Mouse (Mus musculus) left cerebral cortex, adult 9 months (tissue): ENCODE data around the gene Mkrn2os.
"Not testable (repeated sequence)": the region's sequence is repeated elsewhere in the genome, so short reads cannot be mapped to it uniquely, and the experiment has no call there.

Experiments used
- DNase-seq, 2 experiments: peaks; one replicate each; pipeline ENCODE4 v3.0.0; 2022; ENCODE audit warnings: low spot score in 2 of 2

Mkrn2os gene

DNA sequence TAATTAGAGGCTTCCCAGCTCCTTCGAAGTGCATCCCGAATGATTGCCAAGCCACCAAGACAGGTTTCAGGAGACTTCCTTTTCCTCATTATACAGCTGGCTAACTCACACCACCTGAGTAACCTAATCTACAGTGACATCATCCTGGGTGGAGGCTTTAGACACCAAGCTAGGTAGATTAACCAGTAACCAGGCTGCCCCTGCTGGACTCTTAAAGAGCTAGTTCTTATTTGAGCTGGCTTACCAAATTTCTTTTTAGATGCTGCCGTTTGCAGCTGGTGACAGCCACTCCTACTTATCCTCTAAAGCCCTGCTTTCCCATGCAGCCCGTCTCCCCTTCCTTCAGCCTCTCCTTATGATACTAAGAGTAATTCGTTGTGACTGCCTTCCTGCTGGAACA is at the start of gene Mkrn2os:
TSS of gene Mkrn2os (minus strand) at position 119 of the 400 bp plus-strand sequence.
- DNase-seq = no peak

DNA sequence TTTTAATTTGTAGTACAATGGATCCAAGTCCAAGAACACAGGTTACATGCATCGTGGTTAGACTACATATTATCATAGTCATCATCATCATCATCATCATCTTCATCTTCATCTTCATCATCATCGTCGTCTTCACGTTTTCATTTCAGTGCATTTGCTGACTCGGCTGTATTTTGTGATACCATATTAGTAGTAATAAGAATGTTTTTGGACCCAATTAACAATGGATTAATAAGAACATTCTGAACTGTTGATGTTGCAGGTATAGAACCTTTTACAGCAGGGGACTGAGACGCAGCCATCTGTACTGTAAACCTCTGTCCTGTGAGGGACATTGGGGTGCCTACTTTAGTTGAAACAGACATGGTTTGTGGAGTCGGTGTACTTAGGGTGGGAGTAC is 45.8 kb upstream of the Mkrn2os start:
- DNase-seq = not testable (repeated sequence)

DNA sequence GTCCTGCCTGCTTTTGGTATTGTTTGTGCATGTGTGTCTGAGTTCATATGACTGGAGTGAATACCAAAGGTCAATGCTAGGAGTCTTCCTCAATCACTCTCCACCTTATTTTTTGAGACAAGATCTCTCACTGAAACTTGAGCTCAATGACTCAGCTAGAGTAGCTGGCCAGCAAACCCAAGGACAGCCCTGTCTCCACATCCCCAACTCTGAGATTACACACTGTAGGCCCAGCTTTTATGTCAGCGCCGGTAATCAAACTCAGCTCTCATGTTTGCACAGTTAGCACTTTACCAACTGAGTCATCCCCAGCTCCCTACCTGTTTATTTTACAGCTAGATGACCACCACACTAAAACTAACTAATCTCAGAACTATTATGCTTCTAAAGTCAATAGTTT is 41.6 kb upstream of the Mkrn2os start:
- DNase-seq = no peak

DNA sequence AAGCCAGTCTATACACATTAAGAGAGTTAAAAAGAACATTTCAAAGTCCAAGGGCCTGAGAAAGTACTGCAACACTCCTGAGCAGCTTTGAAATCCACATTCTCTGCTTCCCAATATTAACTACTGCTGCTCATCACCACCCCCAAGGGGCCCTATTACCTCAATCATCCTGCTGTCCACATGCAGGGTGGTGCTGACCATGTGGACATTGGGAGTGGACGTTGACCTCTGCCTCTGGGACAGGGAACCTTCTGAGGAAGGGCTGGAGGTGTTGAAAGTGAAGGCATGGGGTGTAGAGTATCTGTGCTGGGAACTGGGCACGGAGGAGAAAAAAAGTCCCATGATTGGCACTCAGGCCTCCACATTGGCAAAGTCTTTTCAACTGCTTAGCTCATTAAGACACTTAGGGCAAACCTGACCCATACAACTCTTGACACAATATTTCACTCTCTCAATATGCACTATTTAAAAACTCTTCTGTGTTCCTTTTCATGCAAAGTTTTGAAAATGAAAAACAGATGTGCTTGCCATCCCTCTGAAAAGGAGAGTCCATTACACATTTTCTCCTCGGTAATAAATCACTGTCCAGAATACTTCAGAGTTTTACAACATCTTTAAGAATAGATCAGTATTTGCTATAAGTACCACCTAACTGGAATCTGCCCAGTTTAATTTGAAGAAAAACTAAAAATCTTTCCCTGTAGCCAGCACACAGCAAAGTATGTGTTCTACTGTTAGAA is 38.9 kb upstream of the Mkrn2os start:
- DNase-seq = no peak

DNA sequence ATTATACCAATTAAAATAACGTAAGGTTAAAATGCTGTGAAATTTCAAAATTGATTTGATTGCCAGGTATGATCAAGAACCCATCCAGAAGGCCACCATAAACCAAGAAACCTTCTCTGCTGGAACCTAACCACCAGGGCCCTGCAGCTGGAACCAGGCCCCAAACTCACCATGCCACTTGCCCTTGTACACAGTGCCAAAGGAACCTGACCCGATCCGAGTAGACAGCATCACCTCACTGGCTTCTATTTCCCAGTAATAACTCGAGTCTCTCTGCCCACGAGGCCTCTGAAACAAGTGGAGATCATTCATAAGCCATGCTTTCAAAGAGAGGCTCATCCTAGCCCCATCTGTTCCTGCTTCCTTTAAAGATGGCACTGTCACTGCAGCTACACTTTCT is 33.7 kb upstream of the Mkrn2os start:
- DNase-seq = no peak

DNA sequence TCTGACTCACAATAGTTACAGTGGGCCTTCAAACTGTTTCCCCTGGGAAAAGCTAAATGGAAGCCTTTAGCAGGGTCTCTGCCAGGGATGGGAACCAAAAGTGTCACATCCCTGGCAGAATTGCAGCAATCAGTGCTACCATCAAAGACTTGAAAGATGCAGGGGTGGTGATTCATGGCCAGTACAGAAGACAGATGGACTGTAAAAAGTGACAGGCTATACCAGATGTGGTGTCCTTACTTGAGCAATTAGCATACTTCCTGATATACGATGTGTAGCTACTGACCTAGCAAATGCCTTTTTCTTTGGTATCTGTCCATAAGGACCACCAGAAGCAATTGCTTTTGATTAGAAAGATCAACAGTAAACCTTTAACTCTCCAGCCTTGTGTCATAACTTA is 28.6 kb upstream of the Mkrn2os start:
- DNase-seq = no peak

DNA sequence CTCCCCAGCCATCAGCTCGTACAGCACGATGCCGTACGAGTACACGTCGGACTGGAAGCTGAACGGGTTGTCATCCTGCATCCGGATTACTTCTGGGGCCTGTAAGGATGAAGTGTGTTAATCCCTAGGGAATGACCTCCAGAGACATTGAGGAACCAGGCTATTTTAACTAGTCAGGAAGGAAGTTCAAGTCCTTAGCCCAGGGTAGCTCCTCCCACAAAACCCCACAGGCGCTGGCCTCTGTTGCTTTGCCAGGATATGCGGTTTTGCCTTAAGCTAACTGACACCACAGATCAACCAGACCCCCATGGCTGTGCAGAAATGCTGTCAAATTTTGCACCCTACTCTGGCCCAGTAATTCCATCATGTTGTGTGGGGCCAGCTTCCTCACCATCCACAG is 27.4 kb upstream of the Mkrn2os start:
- DNase-seq = no peak

DNA sequence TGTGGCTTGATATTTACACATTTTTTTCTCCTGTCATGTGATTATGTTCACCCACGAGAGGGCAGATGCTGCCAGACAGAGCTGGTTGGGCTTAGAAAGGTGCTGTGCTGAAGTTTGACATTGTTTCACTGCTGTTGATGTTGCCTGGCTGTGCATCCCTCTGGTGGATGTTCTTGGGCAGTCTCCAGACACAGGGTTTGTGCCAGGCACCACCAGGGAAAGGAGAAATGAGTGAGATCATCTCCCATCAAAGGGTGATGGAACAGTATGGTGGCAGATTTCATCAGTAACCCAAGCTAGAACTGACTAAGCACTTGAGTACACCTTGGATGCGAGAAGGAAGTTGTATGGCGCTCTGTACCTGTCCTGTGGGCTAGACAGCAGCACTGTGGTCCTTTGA is 23.6 kb upstream of the Mkrn2os start:
- DNase-seq = no peak

DNA sequence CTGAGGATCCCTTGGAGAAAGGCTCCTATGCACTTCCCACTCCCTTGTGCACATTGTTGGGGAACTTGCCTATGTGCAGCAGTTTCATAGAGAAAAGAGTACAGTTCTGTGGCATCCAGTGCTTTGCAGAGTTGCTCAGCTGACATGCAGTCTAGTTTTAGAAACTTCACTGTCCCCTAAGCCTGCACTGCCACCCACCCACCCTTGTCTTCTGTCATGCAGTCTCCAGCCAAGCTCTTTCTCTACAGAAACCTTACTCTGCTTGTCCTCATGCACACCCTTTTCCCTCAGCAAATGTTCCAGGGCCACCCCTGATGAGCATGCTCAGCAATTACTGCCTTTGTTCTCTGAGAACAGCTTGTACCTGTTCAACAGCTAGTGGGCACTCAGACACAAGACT is 21.4 kb upstream of the Mkrn2os start:
- DNase-seq = no peak

DNA sequence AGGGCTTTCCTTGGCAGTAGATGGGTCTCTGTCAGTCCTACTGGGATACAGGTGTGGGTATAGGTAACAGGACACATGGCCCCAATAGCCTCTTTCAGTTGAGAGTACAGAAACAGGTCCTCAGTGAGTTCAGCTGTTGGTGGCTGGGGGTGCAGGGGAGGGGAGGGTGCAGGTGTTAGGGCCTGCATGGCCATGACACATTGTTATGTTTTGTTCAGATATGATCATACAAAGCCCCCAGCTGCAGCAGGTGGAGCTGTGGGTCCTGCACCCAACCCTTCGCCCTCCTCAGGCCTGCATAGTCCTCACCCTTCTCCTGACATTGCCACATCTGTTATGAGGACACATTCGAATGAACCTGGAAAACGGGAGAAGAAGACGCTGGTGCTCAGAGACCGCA is 17.9 kb upstream of the Mkrn2os start:
- no peak for DNase-seq

DNA sequence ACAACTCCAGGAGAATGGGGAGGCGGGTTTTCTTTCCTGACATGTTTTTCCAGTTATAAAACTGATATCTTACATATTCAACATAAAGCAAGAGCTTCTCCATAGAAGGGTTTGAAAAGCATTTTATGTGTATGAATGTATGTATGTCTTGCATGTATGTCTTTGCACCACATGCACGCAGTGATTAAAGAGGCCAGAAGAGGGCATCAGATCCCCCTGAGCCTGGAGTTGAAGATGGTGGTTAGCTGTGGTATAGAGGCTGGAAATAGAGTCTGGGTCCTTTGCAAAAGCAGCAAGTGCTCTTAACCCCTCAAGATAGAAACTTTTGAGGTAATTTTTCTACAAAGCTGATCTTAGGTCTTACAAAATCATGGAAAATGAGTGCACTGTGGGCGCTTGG is 16.7 kb upstream of the Mkrn2os start:
- DNase-seq = no peak

DNA sequence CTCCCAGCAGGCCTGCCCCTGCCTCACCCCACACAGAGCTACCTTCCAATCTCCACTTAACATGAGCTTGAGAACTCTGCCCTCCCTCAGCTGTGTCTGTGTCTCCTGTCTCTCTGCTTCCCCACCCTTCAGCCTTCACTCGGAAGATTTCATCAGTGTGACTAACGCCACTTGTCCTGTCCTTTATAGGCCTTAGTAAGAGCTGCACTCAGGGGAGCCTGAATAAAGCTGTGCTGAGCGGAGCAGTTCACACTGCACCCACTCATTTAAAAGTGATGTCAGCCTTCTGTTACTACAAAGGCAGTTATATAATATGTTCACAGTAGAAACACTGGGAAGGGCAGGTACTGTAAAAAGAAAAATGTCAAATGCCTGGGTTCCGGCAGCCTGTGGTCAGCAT is 15.1 kb upstream of the Mkrn2os start:
- peak; percentile 61 to 69 for DNase-seq

DNA sequence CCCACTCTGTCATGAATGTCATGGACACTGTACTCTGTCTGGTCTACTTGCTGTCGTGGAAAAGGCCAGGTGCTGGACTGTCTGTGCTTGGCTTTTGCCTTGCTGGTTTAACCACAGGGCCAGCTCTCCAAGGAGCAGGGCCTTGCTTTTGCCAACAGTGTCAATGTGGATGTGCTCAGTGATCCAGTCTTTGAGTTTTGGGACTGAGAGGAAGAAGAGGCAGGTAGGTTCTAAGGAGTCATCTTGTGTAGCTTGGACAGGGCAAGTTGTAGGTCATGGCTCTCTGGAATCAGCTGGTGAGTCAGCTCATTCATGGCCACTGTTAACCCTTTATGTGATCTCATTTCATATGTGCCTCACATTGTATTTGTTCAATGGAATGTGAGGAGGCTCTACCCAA is 14.1 kb upstream of the Mkrn2os start:
- no peak for DNase-seq

DNA sequence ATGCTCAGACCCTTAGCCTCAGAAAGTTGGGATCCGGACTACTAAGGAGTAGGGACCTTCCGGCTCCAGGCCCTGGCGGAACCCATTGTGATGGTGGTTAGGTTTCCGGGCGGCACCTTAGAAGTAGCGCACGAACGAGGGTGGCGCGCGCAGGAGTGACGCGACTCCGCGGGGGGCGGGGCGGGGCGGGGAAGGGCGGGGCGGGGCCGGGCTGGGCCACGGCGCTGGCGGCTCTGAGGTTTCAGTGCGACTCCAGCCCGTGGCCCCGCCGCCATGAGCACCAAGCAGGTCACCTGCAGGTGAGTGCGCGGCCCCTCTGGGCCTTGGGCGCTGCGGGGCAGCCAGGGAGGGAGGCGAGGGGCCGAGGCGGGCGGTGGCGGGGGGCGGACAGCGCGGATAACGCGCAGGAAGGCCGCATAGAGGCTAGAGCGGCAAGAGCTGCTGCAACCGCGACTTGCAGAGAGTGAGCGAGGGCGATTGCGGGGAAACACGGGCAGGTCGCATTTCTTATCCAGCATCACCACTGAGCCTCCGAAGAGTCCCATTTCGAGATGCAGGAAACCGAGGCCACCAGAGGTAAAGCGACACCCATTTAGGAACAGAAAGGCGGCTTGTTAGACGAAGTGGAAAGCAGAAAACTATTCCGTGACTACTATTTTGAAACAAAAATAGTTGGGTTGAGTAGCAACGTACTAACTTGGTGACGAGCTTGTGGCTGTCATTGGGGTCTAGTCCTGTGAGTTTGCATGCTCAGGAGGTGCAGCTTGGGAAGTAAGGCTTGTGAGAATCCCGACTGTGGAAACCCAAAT is 9.5 kb upstream of the Mkrn2os start, which contains the start of gene Mkrn2:
TSS of gene Mkrn2 (plus strand) at position 188 of the 809 bp plus-strand sequence.
- DNase-seq = peak in 1 of 2 experiments; percentile 73

DNA sequence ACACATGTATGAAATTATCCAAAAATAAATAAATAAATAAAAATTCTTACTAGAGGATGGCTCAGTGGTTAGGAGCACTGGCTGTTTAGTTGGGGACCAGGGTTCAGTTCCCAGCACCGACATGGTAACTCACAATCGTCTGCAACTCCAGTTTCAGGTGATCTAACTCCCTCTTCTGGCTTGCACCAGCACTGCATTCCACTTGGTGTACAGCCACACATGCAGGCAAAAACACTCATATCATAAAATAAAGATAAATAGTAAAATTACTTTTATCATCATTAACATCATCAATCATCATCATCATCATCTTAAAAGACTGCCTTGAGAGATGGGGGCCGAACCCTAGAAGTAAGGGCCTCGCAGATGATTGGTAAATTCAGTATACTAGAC is 8.9 kb upstream of the Mkrn2os start:
- no peak for DNase-seq

DNA sequence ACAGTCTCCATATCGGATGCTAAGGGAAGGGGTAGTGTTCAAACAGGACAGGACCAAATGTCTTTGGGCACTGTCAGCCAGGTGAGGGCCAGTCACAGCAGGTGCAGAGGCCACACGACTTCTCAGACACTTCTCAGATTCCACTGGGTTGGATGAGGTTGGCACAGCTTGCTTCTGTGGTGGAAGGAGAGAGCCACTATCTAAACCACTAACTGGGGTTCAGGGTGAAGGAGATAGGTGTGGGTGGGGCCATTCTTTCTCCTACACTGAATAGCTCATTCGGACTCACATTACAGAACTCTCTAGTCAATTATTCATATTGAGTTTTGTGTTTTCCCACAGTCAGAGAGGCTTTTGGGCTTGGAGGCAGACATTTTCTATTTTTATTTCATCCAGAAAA is 3.3 kb upstream of the Mkrn2os start:
- no peak for DNase-seq

DNA sequence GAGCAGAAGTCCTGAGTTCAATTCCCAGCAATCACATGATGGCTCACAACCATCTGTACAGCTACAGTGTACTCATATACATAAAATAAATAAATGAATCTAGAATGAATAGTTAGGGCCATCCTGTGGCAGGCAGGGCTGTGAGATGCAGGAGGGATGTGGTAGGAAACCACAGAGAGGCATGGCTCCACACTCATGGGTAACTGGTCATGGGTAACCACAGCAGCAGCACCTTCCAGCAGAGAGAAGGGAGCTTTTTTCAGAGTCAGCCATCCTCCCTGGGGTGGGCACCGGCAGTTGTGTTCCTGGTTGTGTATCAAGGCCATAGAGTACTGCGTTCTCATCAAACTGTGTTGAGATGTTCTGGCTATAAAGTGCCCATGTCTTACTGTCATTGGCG is 2.1 kb upstream of the Mkrn2os start:
- no peak for DNase-seq

DNA sequence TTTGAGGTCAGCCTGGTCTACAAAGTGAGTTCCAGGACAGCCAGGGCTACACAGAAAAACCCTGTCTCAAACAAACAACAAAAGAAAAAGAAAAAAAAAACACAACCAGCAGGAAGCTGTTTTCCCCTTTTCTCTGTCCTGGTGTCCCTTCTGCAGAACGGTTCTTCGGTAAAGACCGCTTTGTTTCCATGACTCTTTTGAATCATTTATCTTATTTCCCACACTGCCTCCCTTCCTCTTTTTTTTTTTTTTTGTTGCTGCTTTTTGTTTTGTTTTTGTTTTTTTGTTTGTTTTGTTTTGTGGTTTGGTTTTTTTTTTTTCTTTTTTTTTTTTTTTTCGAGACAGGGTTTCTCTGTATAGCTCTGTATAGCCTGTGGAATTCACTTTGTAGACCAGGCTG is 876 bp upstream of the Mkrn2os start:
- DNase-seq = no peak

DNA sequence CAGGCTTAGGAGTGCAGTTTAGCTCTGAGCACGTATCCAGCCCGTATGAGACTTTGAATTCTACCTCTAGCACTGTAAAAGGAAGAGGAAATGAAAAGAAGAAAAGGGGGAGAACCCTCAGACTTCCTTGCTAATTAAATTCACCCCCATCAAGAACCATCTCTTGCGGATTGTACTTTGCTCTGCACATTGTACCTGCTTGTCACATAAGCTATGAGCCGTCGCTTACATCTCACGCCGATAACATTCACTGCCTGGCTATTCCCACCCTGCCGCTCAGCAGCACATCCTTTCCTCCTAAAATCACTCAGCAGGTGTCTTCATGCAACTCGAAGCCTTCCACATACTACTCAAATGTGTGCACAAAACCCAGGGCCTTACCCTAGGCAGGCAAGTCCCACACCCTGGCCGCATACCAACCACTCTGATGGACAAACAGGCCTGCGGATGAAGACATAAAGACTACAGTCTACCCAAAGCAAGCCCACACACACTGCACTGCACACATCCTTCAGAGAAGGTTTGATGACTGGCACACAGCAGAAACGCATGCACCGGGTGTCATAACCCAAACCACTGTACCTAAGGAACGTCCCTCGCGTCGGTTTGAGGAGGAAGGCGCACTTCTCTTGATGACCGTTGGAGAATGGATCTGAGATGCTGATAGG is 550 bp downstream of the Mkrn2os start:
- no peak for DNase-seq

DNA sequence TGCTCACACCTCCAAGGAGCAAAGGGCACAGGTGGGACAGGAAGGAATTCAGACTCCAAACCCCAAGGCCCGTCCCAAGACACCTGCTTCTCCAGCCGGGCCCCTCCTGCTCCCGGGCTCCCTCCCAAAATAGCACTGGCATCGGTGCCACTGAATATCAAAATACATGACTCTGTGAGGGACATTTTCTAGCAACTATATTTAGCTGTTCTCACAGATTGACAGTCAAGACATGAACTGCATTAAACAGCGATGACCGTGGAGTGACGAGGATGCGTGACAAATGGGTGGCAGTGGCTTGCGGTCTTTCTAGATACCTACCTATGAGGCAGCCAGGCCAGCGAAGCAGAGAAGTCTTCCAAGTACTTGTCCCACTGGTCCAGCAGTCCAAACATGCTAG is 6.1 kb downstream of the Mkrn2os start:
- no peak for DNase-seq

DNA sequence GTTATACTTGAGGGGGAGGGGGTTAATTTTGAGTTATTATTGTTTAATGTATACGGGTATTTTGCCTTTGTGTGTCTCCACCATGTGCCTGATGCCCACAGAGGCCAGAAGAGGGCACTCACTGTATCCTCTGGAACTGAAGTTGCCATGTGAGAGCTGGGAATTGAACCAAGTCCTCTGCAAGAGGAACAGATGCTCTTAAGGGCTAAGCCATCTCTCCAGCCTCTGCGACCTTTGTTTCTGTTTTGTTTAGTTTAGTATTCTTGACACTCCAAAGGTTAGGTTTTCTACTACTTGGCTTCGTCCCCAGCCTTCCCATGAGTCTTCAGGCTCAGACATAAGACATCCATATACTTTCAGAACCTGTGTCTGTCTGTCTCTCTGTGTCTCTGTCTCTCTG is 8.2 kb downstream of the Mkrn2os start:
- DNase-seq = no peak

DNA sequence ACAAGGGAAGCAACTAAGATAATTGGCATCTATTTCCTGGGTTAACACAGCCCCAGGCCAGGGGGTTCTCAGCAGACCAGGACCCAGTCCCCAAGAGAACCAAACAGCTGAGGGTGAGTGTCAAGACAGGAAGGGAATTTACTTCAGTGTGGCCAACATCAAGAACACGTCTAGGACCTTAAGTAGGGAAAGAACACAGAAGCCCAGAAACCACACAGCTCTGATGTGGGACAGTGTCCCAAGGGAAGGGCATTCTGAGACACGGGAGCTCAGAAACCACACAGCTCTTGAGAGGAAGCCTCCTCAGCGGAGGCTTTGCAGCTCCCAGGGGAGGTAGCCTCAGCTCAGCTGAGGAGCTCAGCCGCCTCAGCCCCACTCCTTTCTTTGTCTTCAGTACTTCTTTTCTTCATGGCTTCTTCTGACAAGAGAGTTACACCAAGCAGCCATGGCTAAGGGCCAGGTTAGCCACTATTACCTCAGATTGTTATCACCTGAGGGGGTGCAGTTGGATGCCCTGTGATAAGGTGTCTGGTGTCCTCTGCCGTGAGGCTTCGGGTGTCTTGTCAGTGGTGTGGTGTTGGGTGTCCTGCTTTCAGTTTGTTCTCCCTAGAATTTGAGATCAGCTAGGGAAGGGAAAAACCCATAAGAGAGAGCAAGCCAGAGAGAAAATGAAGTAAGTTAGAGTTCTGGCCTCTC is 8.8 kb downstream of the Mkrn2os start:
- DNase-seq = no peak
